Mouse (Mus musculus) embryonic fibroblast, embryonic 13.5 days (primary cell): Measurements from ENCODE around the gene Edem2.

Experiments
- CTCF ChIP-seq: IDR thresholded peaks from 2 replicates; pipeline ENCODE4 v1.5.1; 2011; ENCODE audit warnings: mild to moderate bottlenecking, control low read depth, low read length, moderate library complexity, borderline replicate concordance; ENCODE audit not compliant: insufficient read depth
- POLR2A ChIP-seq: IDR thresholded peaks from 2 replicates; pipeline ENCODE4 v1.6.1; 2011; ENCODE audit warnings: low read depth, mild to moderate bottlenecking, control low read depth, low read length, moderate library complexity

DNA sequence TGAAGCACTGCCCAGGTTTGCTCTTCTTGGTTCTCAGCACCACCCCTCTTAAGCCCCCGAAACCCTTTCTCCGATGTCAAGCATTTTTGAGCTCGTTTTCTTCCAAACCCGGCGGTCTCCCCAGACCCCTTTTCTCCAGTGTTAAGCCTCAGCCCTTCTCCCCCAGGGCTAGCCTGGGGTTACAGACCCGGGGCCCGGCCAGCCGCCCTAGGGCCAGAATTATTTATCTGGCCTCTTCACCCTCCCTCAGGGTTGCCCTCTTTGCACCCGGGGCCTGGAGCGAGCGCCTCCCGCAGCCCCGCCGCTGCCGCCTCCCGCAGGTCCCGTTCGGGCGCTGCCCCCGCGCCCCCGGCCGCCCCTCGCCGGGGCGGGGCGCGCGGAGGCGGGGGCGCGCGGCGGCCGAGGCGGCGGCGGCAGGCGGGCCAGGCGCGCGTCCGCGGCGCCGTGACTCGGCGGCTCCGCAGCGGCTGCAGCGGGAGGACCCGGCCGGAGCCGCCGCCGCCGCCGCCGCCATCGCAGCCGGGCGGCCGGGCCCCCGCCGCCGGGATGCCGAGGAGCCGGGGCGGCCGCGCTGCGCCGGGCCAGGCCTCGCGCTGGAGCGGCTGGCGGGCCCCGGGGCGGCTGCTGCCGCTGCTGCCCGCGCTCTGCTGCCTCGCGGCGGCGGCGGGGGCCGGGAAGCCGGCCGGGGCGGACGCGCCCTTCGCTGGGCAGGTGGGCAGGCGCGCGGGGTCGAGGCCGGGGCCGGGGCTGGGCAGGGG is 45.8 kb upstream of the Edem2 start, which contains the start of gene Mmp24:
- TF ChIP-seq CTCF (no peak), POLR2A (no peak)
